Mouse (Mus musculus): ENCODE data around the gene Lamb3.

- TF ChIP-seq TAL1 (IDR thresholded peaks at IDR 0.05; ENCODE audit: low read length) = no peak
- TF ChIP-seq GATA1 (IDR thresholded peaks at IDR 0.05; ENCODE audit: low read length) = no peak
Measured at GRCm38 (mm10) chr1:193387241-193387640, 179.7 kb downstream of the Lamb3 start.

Data from erythroblast, embryonic 14.5 days (primary cell).